Mouse (Mus musculus): ENCODE measurements around the gene Iqgap2.

DNA sequence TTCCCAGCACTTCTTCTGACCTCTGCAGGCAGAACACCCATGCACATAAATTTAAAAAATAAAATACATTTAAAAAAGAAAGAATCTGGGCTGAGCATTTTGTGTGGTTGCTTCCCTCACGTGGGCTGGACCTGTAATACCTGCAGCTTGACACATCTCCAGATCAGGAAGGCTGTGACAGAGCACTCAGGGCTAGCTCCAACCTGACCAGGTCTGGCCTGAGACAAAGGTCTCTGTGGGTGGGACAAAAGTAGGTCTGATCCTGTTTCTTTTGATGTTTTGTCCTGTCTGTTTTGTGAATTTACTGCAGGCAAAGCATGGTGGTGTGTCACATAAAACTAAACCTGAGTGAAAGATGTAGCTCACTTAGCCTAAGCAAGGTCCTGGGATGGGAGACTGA, 309.9 kb downstream of the Iqgap2 start:
- TF ChIP-seq POLR2A (IDR thresholded peaks at IDR 0.05; ENCODE audit: borderline replicate concordance, control insufficient read depth, low read depth, low read length) (no peak), CTCF (IDR thresholded peaks at IDR 0.05; ENCODE audit: control insufficient read depth, insufficient read depth, low read length) (no peak)

Measured in bone marrow, adult 2 months (tissue).